Mouse (Mus musculus) lung, embryonic 16.5 days (tissue): ENCODE measurements around the gene Hspb9. TPM values are rescaled to one million over a fixed set of nuclear protein-coding genes. Genes with fewer than 3 reads are reported as not detected.

Experiments
- ATAC-seq: fragments of 200-750 bp; cut with Nextera tagmentation; 2 replicates; pipeline ENCODE4 v1.8.0; 2017; ENCODE audit warnings: low read depth, mild to moderate bottlenecking, moderate library complexity
- H3K27ac ChIP-seq: fragments of 300-500 bp; sonication (generic); 2 replicates; pipeline ENCODE4 v1.5.1; 2014; ENCODE audit warnings: mild to moderate bottlenecking, control low read depth, low read length
- H3K27me3 ChIP-seq: fragments of 300-500 bp; sonication (generic); 2 replicates; pipeline ENCODE4 v1.6.1; 2014; ENCODE audit warnings: low read depth, low read length, mixed read lengths; ENCODE audit not compliant: control insufficient read depth, insufficient read depth
- H3K36me3 ChIP-seq: fragments of 300-500 bp; sonication (generic); 2 replicates; pipeline ENCODE4 v1.6.1; 2014; ENCODE audit warnings: low read length; ENCODE audit not compliant: control insufficient read depth, insufficient read depth
- H3K4me1 ChIP-seq: fragments of 300-500 bp; sonication (generic); replicated peaks from 2 replicates; pipeline ENCODE4 v1.6.1; 2014; ENCODE audit warnings: low read length, mixed read lengths; ENCODE audit not compliant: control insufficient read depth, insufficient read depth
- H3K4me2 ChIP-seq: fragments of 300-500 bp; sonication (generic); 2 replicates; pipeline ENCODE4 v1.6.1; 2014; ENCODE audit warnings: low read depth, low read length, control low read depth
- H3K4me3 ChIP-seq: fragments of 300-500 bp; sonication (generic); 2 replicates; pipeline ENCODE4 v1.5.1; 2014; ENCODE audit warnings: mild to moderate bottlenecking, low read length, control low read depth
- H3K9ac ChIP-seq: fragments of 300-500 bp; sonication (generic); 2 replicates; pipeline ENCODE4 v1.6.1; 2014; ENCODE audit warnings: low read length, control low read depth
- H3K9me3 ChIP-seq: fragments of 300-500 bp; sonication (generic); 2 replicates; pipeline ENCODE4 v1.6.1; 2016; ENCODE audit warnings: low read length; ENCODE audit not compliant: control insufficient read depth
- WGBS: fragments of 180-500 bp; shearing (Covaris S2); extraction: QIAGEN DNeasy Blood & Tissue Kit; methylation state at CpG from one replicate; pipeline ENCODE4 v1.1.7; 2014; 5-methylcytosine and 5-hydroxymethylcytosine counted together
- polyA plus RNA-seq: library from polyadenylated mRNA; unstranded; fragments of >200 nt; fragmentation: Nextera tagmentation; extraction: Ambion mirVana; gene quantifications from 2 replicates; pipeline ENCODE4 v1.2.1, GENCODE M21; 2015

Gene Hspb9
- polyA plus RNA-seq, 1 experiment from 2014 or later, result not detected

- Histone ChIP-seq H3K27ac (peak overlapping the region; percentile 73), H3K4me2 (no peak overlapping the region), H3K4me3 (no peak overlapping the region), H3K9ac (peak overlapping the region; percentile 36), H3K4me1 (peaks cover 29% of the 10 kb centered on the region), H3K27me3 (no peaks in the 10 kb centered on the region), H3K9me3 (no peaks in the 10 kb centered on the region), H3K36me3 (peaks cover 13% of the 10 kb centered on the region)
- 60% methylated on average over 5 of the region's 5 CpGs for WGBS
- no peak for ATAC-seq
Observed at GRCm38 (mm10) chr11:100720345-100720744, 6.7 kb downstream of the Hspb9 start.

DNA sequence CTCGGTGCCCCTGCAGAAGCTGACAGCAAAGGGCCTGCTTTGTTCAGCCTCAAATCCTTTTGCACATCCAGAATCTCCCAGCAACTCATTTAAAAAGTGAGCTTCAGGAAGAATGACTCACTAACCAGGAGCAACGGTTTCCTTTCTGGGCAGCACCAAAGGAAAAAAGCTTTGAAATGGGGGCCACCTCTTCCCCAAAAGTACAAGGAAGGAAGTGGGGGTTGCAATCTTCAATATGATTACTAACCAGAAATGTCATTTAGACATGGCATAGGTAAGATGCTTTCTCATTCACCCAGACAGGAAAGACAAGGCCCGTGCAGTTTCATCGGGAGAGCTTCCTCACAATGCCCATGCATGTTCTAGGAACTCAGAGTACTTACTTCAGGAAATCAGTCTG, 7.6 kb downstream of the Hspb9 start:
- Histone ChIP-seq H3K36me3 (peaks cover 10% of the 10 kb centered on the region), H3K27ac (peak overlapping the region; percentile 73), H3K4me1 (peaks cover 32% of the 10 kb centered on the region), H3K9ac (no peak overlapping the region), H3K9me3 (no peaks in the 10 kb centered on the region), H3K4me3 (no peak overlapping the region), H3K27me3 (no peaks in the 10 kb centered on the region), H3K4me2 (no peak overlapping the region)
- 56% methylated on average over 4 of the region's 4 CpGs for WGBS
- no peak for ATAC-seq

DNA sequence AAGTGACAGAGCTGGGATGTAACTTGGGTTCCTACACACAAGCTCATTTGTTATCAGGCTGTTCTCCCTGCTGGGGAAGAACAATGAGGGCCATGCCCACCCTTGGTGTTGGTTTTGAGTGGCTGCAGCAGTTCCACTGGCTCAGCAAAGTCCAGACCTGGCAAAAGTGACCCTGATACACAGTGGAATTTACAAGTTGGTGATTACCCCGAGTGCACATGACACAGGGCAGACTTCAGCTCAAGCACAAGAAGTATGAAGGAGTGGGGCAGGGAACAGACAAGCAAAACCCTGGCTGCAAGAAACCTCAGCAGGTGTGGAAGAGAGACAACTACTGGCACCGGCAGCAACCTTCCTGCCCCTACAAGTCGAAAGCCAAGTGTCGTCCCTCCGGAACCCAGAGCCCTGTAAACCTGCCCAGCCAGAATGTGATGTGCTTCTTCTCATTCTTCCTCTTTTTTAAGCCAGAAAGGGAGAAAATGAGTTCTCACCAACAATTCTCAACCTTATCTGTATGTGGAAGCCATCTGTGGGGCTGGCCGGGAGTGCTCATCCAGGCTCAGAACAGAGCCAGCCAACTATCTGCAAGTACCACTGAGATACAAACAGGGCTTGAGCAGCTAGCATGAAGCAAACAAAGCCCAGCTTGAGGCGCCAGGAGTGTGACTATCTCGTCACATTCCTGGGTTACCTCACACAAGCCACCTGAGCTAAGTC, 8.3 kb downstream of the Hspb9 start:
- H3K4me3 ChIP-seq, result no peak overlapping the region
- no peak for ATAC-seq
- H3K9ac ChIP-seq, result no peak overlapping the region

GRCm38 (mm10) chr11:100722493-100723028, 8.9 kb downstream of the Hspb9 start:
- H3K27ac ChIP-seq, result peak overlapping the region; percentile 68
- H3K9me3 ChIP-seq, result no peaks in the 10 kb centered on the region
- H3K27me3 ChIP-seq, result no peaks in the 10 kb centered on the region
- peaks cover 9% of the 10 kb centered on the region for H3K36me3 ChIP-seq
- H3K4me3 ChIP-seq, result no peak overlapping the region
- 43% methylated on average over 2 of the region's 2 CpGs for WGBS
- ATAC-seq, result no peak
- H3K9ac ChIP-seq, result no peak overlapping the region
- no peak overlapping the region for H3K4me2 ChIP-seq
- peaks cover 32% of the 10 kb centered on the region for H3K4me1 ChIP-seq

More for the DNA sequence above, 8.3 kb downstream of the Hspb9 start:
- no peaks in the 10 kb centered on the region for H3K27me3 ChIP-seq
- H3K36me3 ChIP-seq, result peaks cover 10% of the 10 kb centered on the region
- peaks cover 32% of the 10 kb centered on the region for H3K4me1 ChIP-seq
- WGBS, result 58% methylated on average over 8 of the region's 8 CpGs
- no peaks in the 10 kb centered on the region for H3K9me3 ChIP-seq
- peak overlapping the region; percentile 68 for H3K27ac ChIP-seq
- H3K4me2 ChIP-seq, result no peak overlapping the region

DNA sequence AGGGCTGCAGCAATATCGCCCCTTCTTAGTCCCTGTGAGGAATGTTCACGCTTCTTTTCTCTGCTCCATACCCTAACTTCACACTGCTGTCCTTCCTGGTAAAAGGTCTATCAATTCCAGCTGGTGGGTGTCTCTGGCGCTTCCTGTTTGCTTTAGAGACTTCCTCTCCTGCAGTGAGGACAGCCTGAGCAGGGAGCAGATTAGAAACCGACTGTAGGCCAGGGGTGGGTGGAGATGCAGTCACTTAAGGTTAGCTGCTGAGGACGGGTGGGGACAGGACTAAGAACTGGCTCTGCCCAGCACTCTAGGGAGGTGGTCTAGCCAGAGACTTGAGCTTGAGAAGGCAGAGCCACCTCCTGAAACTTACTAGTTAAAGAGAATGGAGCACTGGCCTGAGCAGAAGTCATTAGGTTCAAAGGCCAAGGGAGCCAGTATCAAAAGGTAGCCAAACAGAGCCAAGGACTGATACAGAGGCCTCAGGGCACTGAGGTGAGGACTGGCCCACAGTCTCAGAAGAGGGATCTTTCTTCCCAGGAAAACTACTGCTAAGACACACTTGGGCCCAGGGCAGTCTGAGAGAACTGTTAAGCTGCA, 11.4 kb downstream of the Hspb9 start:
- peaks cover 32% of the 10 kb centered on the region for H3K4me1 ChIP-seq
- H3K9ac ChIP-seq, result 0 out of 2 replicates have a peak overlapping the region, but pooled peaks have one; percentile 5
- WGBS, result 15% methylated on average over 5 of the region's 5 CpGs
- peak overlapping the region; percentile 30 for H3K27ac ChIP-seq
- no peaks in the 10 kb centered on the region for H3K9me3 ChIP-seq
- H3K4me2 ChIP-seq, result peak overlapping the region; percentile 5; the same call in 1 of the 2 replicates
- peak; percentile 75 for ATAC-seq
- H3K4me3 ChIP-seq, result no peak overlapping the region
- no peaks in the 10 kb centered on the region for H3K27me3 ChIP-seq
- peaks cover 3% of the 10 kb centered on the region for H3K36me3 ChIP-seq

- H3K27ac ChIP-seq, result no peak overlapping the region
- 94% methylated on average over 3 of the region's 3 CpGs for WGBS
Observed at GRCm38 (mm10) chr11:100727201-100727600, 13.6 kb downstream of the Hspb9 start.

DNA sequence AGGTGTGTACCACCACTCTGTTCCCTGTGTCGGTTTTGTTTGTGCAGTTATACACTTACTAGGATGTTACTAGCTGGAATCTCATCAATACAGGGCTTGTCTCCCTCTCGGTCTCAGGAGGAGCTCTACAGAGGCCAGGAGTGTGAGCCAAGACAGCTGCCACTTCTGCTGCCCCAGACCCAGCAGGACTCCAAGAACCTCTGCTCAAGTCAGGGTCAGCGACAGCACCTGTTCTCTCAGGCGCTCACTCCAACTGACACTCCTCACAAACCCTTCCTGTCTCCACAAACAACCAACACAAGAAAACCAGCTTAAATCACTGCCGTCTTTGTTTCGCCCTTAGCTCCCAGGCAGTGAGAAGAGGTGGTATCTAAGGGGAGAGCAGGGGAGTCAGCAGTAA, 15.0 kb downstream of the Hspb9 start:
- whole genome bisulfite sequencing, result 81% methylated on average over 6 of the region's 6 CpGs
- Histone ChIP-seq H3K4me1 (peaks cover 13% of the 10 kb centered on the region), H3K27ac (no peak overlapping the region), H3K4me3 (no peak overlapping the region), H3K4me2 (no peak overlapping the region), H3K9me3 (no peaks in the 10 kb centered on the region), H3K36me3 (peaks cover 3% of the 10 kb centered on the region), H3K9ac (no peak overlapping the region), H3K27me3 (no peaks in the 10 kb centered on the region)
- ATAC-seq, result no peak

More at GRCm38 (mm10) chr11:100727201-100727600, 13.6 kb downstream of the Hspb9 start:
- Histone ChIP-seq H3K9ac (no peak overlapping the region), H3K4me3 (no peak overlapping the region), H3K4me1 (peaks cover 17% of the 10 kb centered on the region), H3K9me3 (no peaks in the 10 kb centered on the region), H3K36me3 (peaks cover 3% of the 10 kb centered on the region), H3K4me2 (no peak overlapping the region), H3K27me3 (no peaks in the 10 kb centered on the region)
- ATAC-seq, result no peak

- Histone ChIP-seq H3K4me1 (peaks cover 7% of the 10 kb centered on the region), H3K9me3 (no peaks in the 10 kb centered on the region), H3K4me2 (no peak overlapping the region), H3K27ac (no peak overlapping the region), H3K36me3 (peaks cover 3% of the 10 kb centered on the region), H3K27me3 (no peaks in the 10 kb centered on the region), H3K4me3 (no peak overlapping the region), H3K9ac (no peak overlapping the region)
- WGBS, result 75% methylated on average over 4 of the region's 4 CpGs
- ATAC-seq, result no peak
Observed at GRCm38 (mm10) chr11:100729976-100730375, 16.3 kb downstream of the Hspb9 start.

GRCm38 (mm10) chr11:100730477-100731205, 17.0 kb downstream of the Hspb9 start:
- no peak overlapping the region for H3K9ac ChIP-seq
- no peak for ATAC-seq
- WGBS, result 88% methylated on average over 6 of the region's 6 CpGs
- H3K27me3 ChIP-seq, result no peaks in the 10 kb centered on the region
- H3K4me2 ChIP-seq, result no peak overlapping the region
- peaks cover 3% of the 10 kb centered on the region for H3K36me3 ChIP-seq
- peaks cover 3% of the 10 kb centered on the region for H3K4me1 ChIP-seq
- no peak overlapping the region for H3K4me3 ChIP-seq
- H3K9me3 ChIP-seq, result no peaks in the 10 kb centered on the region
- no peak overlapping the region for H3K27ac ChIP-seq
